Mouse (Mus musculus) liver, embryonic 16.5 days (tissue): ENCODE data around the gene Ckap4. TPM values are rescaled to one million over a fixed set of nuclear protein-coding genes. Genes with fewer than 3 reads are reported as not detected.

ENCODE experiments used
- ATAC-seq: fragments of 200-750 bp; cut with Nextera tagmentation; 2 replicates; pipeline ENCODE4 v1.8.0; 2017; ENCODE audit warnings: low read depth, mild to moderate bottlenecking, moderate number of reproducible peaks, moderate library complexity
- H3K27ac ChIP-seq: fragments of 300-500 bp; sonication (generic); 2 replicates; pipeline ENCODE4 v1.5.1; 2014; ENCODE audit warnings: mild to moderate bottlenecking, low read length
- H3K27me3 ChIP-seq: fragments of 300-500 bp; sonication (generic); 2 replicates; pipeline ENCODE4 v1.6.1; 2014; ENCODE audit warnings: low read depth, low read length, mixed read lengths; ENCODE audit not compliant: control insufficient read depth, insufficient read depth
- H3K36me3 ChIP-seq: fragments of 300-500 bp; sonication (generic); 2 replicates; pipeline ENCODE4 v1.6.1; 2014; ENCODE audit warnings: mild to moderate bottlenecking; ENCODE audit not compliant: control insufficient read depth, insufficient read depth
- H3K4me1 ChIP-seq: fragments of 300-500 bp; sonication (generic); 2 replicates; pipeline ENCODE4 v1.6.1; 2014; ENCODE audit warnings: low read depth, low read length, mixed read lengths; ENCODE audit not compliant: control insufficient read depth
- H3K4me2 ChIP-seq: fragments of 300-500 bp; sonication (generic); 2 replicates; pipeline ENCODE4 v1.6.1; 2014; ENCODE audit warnings: low read depth, low read length, mixed read lengths
- H3K4me3 ChIP-seq: fragments of 300-500 bp; sonication (generic); 2 replicates; pipeline ENCODE4 v1.5.1; 2014; ENCODE audit warnings: low read depth, mild to moderate bottlenecking, low read length
- H3K9ac ChIP-seq: fragments of 300-500 bp; sonication (generic); 2 replicates; pipeline ENCODE4 v1.6.1; 2014; ENCODE audit warnings: low read depth, low read length
- H3K9me3 ChIP-seq: fragments of 300-500 bp; sonication (generic); replicated peaks from 2 replicates; pipeline ENCODE4 v1.6.1; 2016; ENCODE audit warnings: low read length; ENCODE audit not compliant: control insufficient read depth
- WGBS: fragments of 180-500 bp; shearing (Covaris S2); extraction: QIAGEN DNeasy Blood & Tissue Kit; methylation state at CpG from one replicate; pipeline ENCODE4 v1.1.7; 2014; ENCODE audit not compliant: insufficient replicate concordance; 5-methylcytosine and 5-hydroxymethylcytosine counted together
- polyA plus RNA-seq: library from polyadenylated mRNA; unstranded; fragments of >200 nt; fragmentation: Nextera tagmentation; extraction: Ambion mirVana; gene quantifications from 2 replicates; pipeline ENCODE4 v1.2.1, GENCODE M21; 2015

Gene Ckap4
- polyA plus RNA-seq, 1 experiment from 2014 or later = 7.4 TPM

DNA sequence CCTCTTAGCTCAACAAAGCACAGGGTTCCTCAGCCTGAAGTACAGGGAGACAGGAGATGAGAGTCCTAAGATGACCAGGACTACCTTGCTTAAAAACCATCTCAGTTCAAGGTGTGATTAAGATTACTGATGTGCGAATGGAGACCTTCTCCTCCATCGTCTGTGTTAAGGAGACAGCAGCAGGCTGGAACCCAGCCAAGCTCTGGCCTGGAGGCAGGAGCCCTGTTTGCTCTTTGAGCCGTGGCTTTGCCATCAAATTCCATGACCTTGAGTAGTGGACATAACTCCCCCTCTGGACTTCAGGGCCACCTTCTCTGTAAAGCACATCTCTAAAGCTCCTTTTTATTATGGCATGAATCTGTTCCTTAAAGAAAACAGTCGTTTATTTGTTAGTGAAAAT, 2.0 kb upstream of the Ckap4 start:
- Histone ChIP-seq H3K4me2 (no peak overlapping the region), H3K36me3 (no peaks in the 10 kb centered on the region), H3K9me3 (no peaks in the 10 kb centered on the region), H3K4me1 (no peaks in the 10 kb centered on the region), H3K4me3 (no peak overlapping the region), H3K27ac (no peak overlapping the region), H3K9ac (no peak overlapping the region), H3K27me3 (peaks cover 44% of the 10 kb centered on the region)
- no peak for ATAC-seq
- 42% methylated on average over 4 of the region's 4 CpGs for WGBS

DNA sequence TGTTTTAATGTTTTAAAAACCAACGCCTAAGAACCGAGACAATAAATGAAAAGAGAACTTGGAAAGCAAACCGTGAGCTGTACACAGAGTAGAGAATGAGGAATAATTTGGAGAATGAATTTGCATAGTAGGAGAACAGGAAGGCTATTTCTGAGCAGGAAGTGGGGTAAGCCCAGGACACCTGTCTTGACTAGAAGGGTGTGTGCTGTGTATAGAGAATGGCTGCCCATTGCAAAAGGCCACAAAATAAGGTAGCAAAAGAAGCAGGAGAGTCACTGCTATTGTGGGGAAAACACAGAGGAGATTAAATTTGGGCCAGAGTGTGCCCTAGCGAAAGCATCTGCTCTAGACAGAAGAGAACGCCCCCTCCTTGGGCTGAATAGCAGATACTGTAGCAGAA, 1.6 kb upstream of the Ckap4 start:
- H3K9ac ChIP-seq = no peak overlapping the region
- H3K27me3 ChIP-seq = peaks cover 44% of the 10 kb centered on the region
- no peak overlapping the region for H3K27ac ChIP-seq
- H3K4me2 ChIP-seq = no peak overlapping the region
- 46% methylated on average over 5 of the region's 5 CpGs for WGBS
- no peaks in the 10 kb centered on the region for H3K4me1 ChIP-seq
- H3K36me3 ChIP-seq = no peaks in the 10 kb centered on the region
- no peak overlapping the region for H3K4me3 ChIP-seq
- no peak for ATAC-seq
- no peaks in the 10 kb centered on the region for H3K9me3 ChIP-seq

DNA sequence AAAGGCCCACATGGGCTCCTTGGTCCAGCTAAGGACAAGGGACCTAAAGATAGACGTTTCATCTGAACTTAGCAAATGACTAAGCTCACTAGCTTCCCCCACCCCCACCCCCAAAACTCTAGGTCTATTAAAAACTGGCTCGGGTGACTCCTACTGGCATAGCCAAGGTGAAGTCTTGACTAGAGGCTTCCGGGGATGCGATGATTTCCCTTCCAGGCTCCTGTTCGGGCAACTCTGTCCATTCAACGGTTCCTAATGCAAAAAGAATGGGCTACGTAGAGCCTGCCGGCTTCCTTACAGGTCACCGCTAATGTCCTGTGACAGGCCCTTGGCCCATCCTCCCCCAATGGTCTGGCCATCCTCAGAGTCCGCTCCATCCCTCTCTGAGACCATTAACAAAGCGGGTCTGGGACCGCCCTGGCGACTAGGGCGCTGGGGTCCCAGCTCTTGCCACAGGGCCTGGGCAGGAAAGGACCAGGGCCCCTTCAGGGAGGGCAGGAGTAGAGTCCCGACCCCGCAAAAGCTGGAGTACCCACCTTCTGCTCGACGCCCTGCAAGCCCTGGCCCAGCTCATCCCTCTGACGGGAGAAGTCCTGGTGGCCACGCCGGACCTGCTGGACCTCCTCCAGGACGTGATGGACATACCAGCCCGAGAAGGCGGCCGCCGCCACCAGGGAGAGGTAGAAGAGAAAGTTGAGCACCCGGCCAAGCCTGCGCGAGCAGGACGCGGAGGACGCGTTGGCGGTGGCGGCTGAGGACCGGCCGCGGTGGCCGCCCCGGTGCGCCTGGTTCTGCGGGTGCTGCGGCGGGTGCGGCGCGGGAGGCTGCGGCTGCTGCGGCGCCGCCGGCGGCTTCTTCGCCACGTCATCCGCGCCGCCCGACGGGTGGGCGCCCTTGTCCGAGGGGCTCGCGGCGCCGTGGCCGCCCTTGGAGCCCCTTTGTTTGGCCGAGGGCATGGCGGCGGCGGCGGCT, 665 bp downstream of the Ckap4 start:
- H3K4me3 ChIP-seq = peak overlapping the region; percentile 64
- H3K27me3 ChIP-seq = peaks cover 44% of the 10 kb centered on the region
- peak overlapping the region; percentile 56 for H3K4me2 ChIP-seq
- 0 out of 2 replicates have a peak, but pooled peaks have one; percentile 11 for ATAC-seq
- H3K27ac ChIP-seq = peak overlapping the region; percentile 45
- WGBS = 4% methylated on average over 55 of the region's 72 CpGs
- H3K36me3 ChIP-seq = no peaks in the 10 kb centered on the region
- no peaks in the 10 kb centered on the region for H3K4me1 ChIP-seq
- H3K9ac ChIP-seq = peak overlapping the region; percentile 62
- H3K9me3 ChIP-seq = no peaks in the 10 kb centered on the region

DNA sequence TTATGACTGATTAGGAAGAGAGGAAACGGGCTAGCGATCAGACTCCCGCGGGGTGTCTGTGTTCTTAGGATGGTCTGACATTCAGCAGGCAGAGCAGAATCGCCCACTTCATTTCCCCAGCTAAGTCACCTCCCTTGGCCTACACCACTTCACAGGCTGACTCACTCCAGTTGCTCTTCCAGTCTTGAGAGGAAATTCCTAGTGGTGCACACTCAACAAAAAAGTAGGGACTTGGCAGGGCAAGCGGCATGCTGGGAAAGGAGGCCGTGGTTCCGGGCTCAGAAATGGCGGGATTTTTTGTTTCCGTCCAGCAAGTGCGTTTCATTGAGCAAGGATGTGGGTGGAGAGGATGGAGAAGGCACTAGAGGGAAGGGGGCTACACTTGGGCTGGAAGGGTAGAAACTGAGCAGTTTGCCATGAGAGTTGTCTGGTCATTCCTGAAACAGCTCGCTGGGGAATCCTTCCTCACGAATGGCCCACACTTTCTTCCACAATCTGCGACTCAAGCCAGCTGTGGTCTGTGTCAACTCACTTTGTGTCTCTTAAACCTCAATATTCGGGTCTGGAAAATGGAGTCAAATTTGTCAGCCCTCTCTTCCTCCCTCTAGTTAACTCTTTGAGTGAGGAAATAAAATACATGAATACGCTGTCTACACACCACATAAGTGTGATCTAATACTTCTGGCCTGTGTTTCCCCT, 1.5 kb downstream of the Ckap4 start:
- H3K36me3 ChIP-seq = no peaks in the 10 kb centered on the region
- H3K4me2 ChIP-seq = peak overlapping the region; percentile 29
- H3K27me3 ChIP-seq = peaks cover 44% of the 10 kb centered on the region
- H3K9ac ChIP-seq = no peak overlapping the region
- no peak for ATAC-seq
- no peaks in the 10 kb centered on the region for H3K9me3 ChIP-seq
- H3K27ac ChIP-seq = no peak overlapping the region
- no peaks in the 10 kb centered on the region for H3K4me1 ChIP-seq
- 66% methylated on average over 16 of the region's 16 CpGs for WGBS
- H3K4me3 ChIP-seq = peak overlapping the region; percentile 13

DNA sequence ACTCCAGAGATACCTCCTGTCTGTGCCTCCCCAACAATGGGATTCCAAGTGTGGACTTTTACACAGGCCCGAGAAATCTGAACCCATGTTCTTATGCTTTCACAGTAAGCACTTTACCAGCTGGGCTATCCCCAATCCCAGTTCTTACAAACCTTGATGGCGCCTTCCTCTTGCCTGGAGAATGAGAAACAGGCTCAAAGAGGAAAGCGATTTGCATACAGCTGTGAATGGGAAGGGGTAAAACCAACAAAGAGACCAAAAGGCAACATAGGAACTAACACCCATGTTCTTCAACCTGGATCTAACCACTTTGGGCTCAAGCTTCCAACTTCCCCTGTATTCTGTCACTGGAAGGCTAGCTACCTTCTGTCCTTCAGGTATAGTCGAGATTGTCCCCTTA, 2.3 kb downstream of the Ckap4 start:
- no peaks in the 10 kb centered on the region for H3K9me3 ChIP-seq
- H3K4me2 ChIP-seq = peak overlapping the region; percentile 29; the same call in 1 of the 2 replicates
- H3K36me3 ChIP-seq = no peaks in the 10 kb centered on the region
- 66% methylated on average over 4 of the region's 4 CpGs for WGBS
- H3K4me1 ChIP-seq = no peaks in the 10 kb centered on the region
- H3K9ac ChIP-seq = no peak overlapping the region
- no peak overlapping the region for H3K27ac ChIP-seq
- H3K4me3 ChIP-seq = no peak overlapping the region; the same call in 1 of the 2 replicates
- peaks cover 44% of the 10 kb centered on the region for H3K27me3 ChIP-seq
- ATAC-seq = no peak

DNA sequence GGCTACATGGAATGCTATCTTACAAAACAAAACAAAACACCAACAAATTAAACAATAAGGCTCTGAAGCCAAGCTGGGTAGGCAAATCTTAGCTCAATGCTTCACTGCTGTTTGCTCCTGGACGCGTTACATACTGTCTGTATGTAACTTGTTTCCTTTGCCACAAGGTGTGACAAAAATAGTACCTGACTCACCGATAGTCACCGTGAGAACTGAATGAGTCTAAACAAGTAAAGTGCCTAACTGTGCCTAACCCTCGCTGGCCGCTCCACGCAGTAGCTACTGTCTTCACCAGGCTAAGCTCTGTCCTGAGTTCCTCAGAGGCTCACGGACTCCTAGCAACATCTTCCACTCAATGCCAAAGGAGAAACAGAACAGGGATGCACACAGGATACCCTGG, 3.5 kb downstream of the Ckap4 start:
- 68% methylated on average over 8 of the region's 8 CpGs for WGBS
- H3K27ac ChIP-seq = no peak overlapping the region
- H3K9ac ChIP-seq = no peak overlapping the region
- H3K36me3 ChIP-seq = no peaks in the 10 kb centered on the region
- no peaks in the 10 kb centered on the region for H3K4me1 ChIP-seq
- H3K9me3 ChIP-seq = no peaks in the 10 kb centered on the region
- ATAC-seq = no peak
- no peak overlapping the region for H3K4me2 ChIP-seq
- peaks cover 40% of the 10 kb centered on the region for H3K27me3 ChIP-seq
- H3K4me3 ChIP-seq = no peak overlapping the region

DNA sequence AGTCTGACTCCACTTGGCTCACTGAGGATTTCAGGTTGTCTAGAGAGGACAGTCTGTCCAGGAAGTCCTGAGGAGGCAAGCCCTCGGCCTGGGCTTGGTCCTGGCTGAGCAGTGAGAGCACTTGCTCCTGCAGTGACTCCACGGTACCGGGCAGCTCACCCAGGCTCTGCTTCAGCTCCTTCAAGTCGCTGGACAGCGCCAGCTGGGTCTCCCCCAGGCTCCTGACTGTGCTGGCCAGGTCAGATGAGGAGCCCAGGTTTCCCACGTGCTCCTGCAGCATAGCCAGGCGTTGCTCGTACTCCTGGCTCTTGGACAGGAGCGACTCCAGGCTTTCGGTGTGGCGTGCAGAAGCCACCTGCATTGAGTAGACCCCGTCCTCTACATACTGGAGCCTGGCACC, 6.2 kb downstream of the Ckap4 start:
- Histone ChIP-seq H3K4me2 (no peak overlapping the region), H3K36me3 (no peaks in the 10 kb centered on the region), H3K27me3 (peaks cover 13% of the 10 kb centered on the region), H3K9ac (no peak overlapping the region), H3K4me1 (no peaks in the 10 kb centered on the region), H3K27ac (no peak overlapping the region), H3K4me3 (no peak overlapping the region), H3K9me3 (no peaks in the 10 kb centered on the region)
- WGBS = 70% methylated on average over 12 of the region's 12 CpGs
- ATAC-seq = no peak

DNA sequence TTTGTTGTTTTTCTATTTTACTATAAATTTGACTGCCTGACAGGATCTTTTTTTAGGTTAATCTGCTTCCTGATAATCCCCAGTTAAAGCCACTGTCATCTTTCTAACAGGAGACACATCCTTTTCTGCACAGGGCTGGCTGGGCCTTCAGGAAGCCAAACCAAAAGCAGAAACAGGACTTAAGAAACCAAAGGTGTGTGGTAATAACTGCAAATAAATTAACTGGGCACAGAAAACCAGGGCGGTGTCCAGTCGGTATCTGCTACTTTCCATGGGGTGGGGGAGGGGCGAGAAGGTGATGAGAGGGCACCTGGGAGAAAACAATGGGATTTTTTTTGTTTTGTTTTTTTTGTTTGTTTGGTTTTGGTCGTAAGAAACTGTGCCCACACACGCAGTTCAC, 6.8 kb downstream of the Ckap4 start:
- H3K9ac ChIP-seq = no peak overlapping the region
- WGBS = 49% methylated on average over 5 of the region's 5 CpGs

DNA sequence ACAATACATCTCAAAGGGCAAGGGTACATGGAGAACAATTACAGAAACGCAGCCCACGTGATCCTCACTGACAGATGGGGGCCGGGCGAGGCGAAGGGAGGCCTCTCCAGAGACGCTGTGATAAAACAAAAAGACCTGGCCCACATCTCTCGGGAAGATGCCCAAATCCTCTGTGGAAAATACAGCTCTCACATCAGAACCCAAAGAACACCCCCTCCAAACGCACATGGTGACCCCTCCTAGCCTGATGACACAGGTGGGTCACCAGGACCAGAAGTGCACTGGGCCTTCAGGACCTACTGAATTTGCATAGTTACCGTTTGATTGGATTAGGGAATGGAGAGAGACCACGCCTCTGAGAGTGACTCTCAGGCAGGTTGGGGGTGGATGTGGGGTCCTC, 7.4 kb downstream of the Ckap4 start:
- Histone ChIP-seq H3K27ac (no peak overlapping the region), H3K4me1 (no peaks in the 10 kb centered on the region), H3K9ac (no peak overlapping the region), H3K9me3 (no peaks in the 10 kb centered on the region), H3K4me3 (no peak overlapping the region), H3K4me2 (no peak overlapping the region), H3K27me3 (peaks cover 1% of the 10 kb centered on the region; the same call in 1 of the 2 replicates), H3K36me3 (no peaks in the 10 kb centered on the region)
- no peak for ATAC-seq
- WGBS = 66% methylated on average over 10 of the region's 10 CpGs

More for the DNA sequence above, 6.8 kb downstream of the Ckap4 start:
- Histone ChIP-seq H3K27me3 (peaks cover 7% of the 10 kb centered on the region), H3K4me3 (no peak overlapping the region), H3K4me2 (no peak overlapping the region), H3K27ac (no peak overlapping the region), H3K9me3 (no peaks in the 10 kb centered on the region), H3K4me1 (no peaks in the 10 kb centered on the region), H3K36me3 (no peaks in the 10 kb centered on the region)
- no peak for ATAC-seq
